Mouse (Mus musculus): ENCODE data around the gene Rpl18. TPM values are rescaled to one million over a fixed set of nuclear protein-coding genes. Genes with fewer than 3 reads are reported as not detected.

Rpl18 gene
- total RNA-seq, 2 experiments from 2014 or later, result 318 to 325 TPM

- peak within 1 kb of the TSS; percentile 11 for H3K4me3 ChIP-seq
- intact Hi-C loops (cut with DNase I), result loop anchor here (2.0 to 5.0 kb wide), 2 partner anchors 91 to 216 kb away; partner anchors contain the start of gene Bax
- no peak for TF ChIP-seq CTCF (IDR thresholded peaks at IDR 0.05)
- no peak for DNase-seq (ENCODE audit: extremely low spot score in 1 of 2, low spot score in 2 of 2)
- peak within 1 kb of the TSS; percentile 28; the same call in 1 of the 2 replicates for H3K27ac ChIP-seq
Observed at GRCm38 (mm10) chr7:45683396-45684050, 31.7 kb upstream of the Rpl18 start, which contains the start of gene Ntn5. TSS of gene Ntn5 (plus strand) at chr7:45684022.

GRCm38 (mm10) chr7:45685811-45686210, 29.4 kb upstream of the Rpl18 start:
- intact Hi-C loops (cut with DNase I), result no loop called here
- no peak overlapping the region for H3K27ac ChIP-seq

GRCm38 (mm10) chr7:45686841-45687240, 28.4 kb upstream of the Rpl18 start:
- no peak for DNase-seq (ENCODE audit: extremely low spot score in 1 of 2, low spot score in 2 of 2)
- Histone ChIP-seq H3K4me3 (no peak overlapping the region), H3K27ac (no peak overlapping the region)
- intact Hi-C loops (cut with DNase I), result no loop called here
- TF ChIP-seq CTCF (IDR thresholded peaks at IDR 0.05), result no peak

More at GRCm38 (mm10) chr7:45685811-45686210, 29.4 kb upstream of the Rpl18 start:
- H3K4me3 ChIP-seq, result no peak overlapping the region
- DNase-seq (ENCODE audit: extremely low spot score in 1 of 2, low spot score in 2 of 2), result no peak
- TF ChIP-seq CTCF (IDR thresholded peaks at IDR 0.05), result no peak

- no peak for TF ChIP-seq CTCF (IDR thresholded peaks at IDR 0.05)
- H3K4me3 ChIP-seq, result no peak overlapping the region
- intact Hi-C loops (cut with DNase I), result no loop called here
- DNase-seq (ENCODE audit: extremely low spot score in 1 of 2, low spot score in 2 of 2), result no peak
- H3K27ac ChIP-seq, result no peak overlapping the region
Observed at GRCm38 (mm10) chr7:45689099-45689498, 26.2 kb upstream of the Rpl18 start.

GRCm38 (mm10) chr7:45689800-45690199, 25.5 kb upstream of the Rpl18 start:
- no peak overlapping the region for H3K4me3 ChIP-seq
- no peak for DNase-seq (ENCODE audit: extremely low spot score in 1 of 2, low spot score in 2 of 2)
- intact Hi-C loops (cut with DNase I), result no loop called here
- no peak overlapping the region for H3K27ac ChIP-seq
- TF ChIP-seq CTCF (IDR thresholded peaks at IDR 0.05), result no peak

- intact Hi-C loops (cut with DNase I), result no loop called here
- Histone ChIP-seq H3K27ac (no peak overlapping the region), H3K4me3 (no peak overlapping the region)
- DNase-seq (ENCODE audit: extremely low spot score in 1 of 2, low spot score in 2 of 2), result no peak
- TF ChIP-seq CTCF (IDR thresholded peaks at IDR 0.05), result no peak
Observed at GRCm38 (mm10) chr7:45692364-45692763, 22.9 kb upstream of the Rpl18 start.

- intact Hi-C loops (cut with DNase I), result no loop called here
- no peak for TF ChIP-seq CTCF (IDR thresholded peaks at IDR 0.05)
Observed at GRCm38 (mm10) chr7:45693921-45694591, 21.2 kb upstream of the Rpl18 start, which contains the start of gene Sec1. TSS of gene Sec1 (minus strand) at chr7:45694402.

GRCm38 (mm10) chr7:45695098-45695497, 20.2 kb upstream of the Rpl18 start:
- intact Hi-C loops (cut with DNase I), result no loop called here
- DNase-seq (ENCODE audit: extremely low spot score in 1 of 2, low spot score in 2 of 2), result no peak
- H3K27ac ChIP-seq, result no peak overlapping the region

More at GRCm38 (mm10) chr7:45693921-45694591, 21.2 kb upstream of the Rpl18 start, which contains the start of gene Sec1:
- no peak within 1 kb of the TSS for H3K27ac ChIP-seq
- H3K4me3 ChIP-seq, result no peak within 1 kb of the TSS
- no peak for DNase-seq (ENCODE audit: extremely low spot score in 1 of 2, low spot score in 2 of 2)

GRCm38 (mm10) chr7:45697894-45698293, 17.4 kb upstream of the Rpl18 start:
- H3K4me3 ChIP-seq, result no peak overlapping the region
- no peak overlapping the region for H3K27ac ChIP-seq
- DNase-seq (ENCODE audit: extremely low spot score in 1 of 2, low spot score in 2 of 2), result no peak
- intact Hi-C loops (cut with DNase I), result no loop called here
- no peak for TF ChIP-seq CTCF (IDR thresholded peaks at IDR 0.05)

More at GRCm38 (mm10) chr7:45695098-45695497, 20.2 kb upstream of the Rpl18 start:
- TF ChIP-seq CTCF (IDR thresholded peaks at IDR 0.05), result no peak
- no peak overlapping the region for H3K4me3 ChIP-seq

GRCm38 (mm10) chr7:45699523-45700141, 15.6 kb upstream of the Rpl18 start, which contains the start of gene Car11:
TSS of gene Car11 (plus strand) at chr7:45699843.
- intact Hi-C loops (cut with DNase I), result no loop called here
- DNase-seq (ENCODE audit: extremely low spot score in 1 of 2, low spot score in 2 of 2), result peak in 1 of 2 experiments; percentile 56
- no peak for TF ChIP-seq CTCF (IDR thresholded peaks at IDR 0.05)
- H3K4me3 ChIP-seq, result peak within 1 kb of the TSS; percentile 66
- H3K27ac ChIP-seq, result peak within 1 kb of the TSS; percentile 98

GRCm38 (mm10) chr7:45700301-45701015, 14.8 kb upstream of the Rpl18 start:
- no peak for TF ChIP-seq CTCF (IDR thresholded peaks at IDR 0.05)
- peak overlapping the region; percentile 98 for H3K27ac ChIP-seq
- intact Hi-C loops (cut with DNase I), result no loop called here
- DNase-seq (ENCODE audit: extremely low spot score in 1 of 2, low spot score in 2 of 2), result peak; percentile 69 to 82
- peak overlapping the region; percentile 66 for H3K4me3 ChIP-seq
